Mouse (Mus musculus) urinary bladder, adult 2 months (tissue): ENCODE measurements around the gene Ppp4r3a. TPM values are rescaled to one million over a fixed set of nuclear protein-coding genes. Genes with fewer than 3 reads are reported as not detected.

ENCODE experiments used
- DNase-seq: peaks from one replicate; pipeline ENCODE4 v3.0.0; 2022; ENCODE audit warnings: low spot score
- polyA plus RNA-seq: library from polyadenylated mRNA; depleted of rRNA; stranded (reverse); fragments of >200 nt; gene quantifications from 2 replicates; pipeline ENCODE4 v1.2.3, GENCODE M21; 2012

Gene Ppp4r3a
- polyA plus RNA-seq, 1 experiment = 31.2 TPM

DNA sequence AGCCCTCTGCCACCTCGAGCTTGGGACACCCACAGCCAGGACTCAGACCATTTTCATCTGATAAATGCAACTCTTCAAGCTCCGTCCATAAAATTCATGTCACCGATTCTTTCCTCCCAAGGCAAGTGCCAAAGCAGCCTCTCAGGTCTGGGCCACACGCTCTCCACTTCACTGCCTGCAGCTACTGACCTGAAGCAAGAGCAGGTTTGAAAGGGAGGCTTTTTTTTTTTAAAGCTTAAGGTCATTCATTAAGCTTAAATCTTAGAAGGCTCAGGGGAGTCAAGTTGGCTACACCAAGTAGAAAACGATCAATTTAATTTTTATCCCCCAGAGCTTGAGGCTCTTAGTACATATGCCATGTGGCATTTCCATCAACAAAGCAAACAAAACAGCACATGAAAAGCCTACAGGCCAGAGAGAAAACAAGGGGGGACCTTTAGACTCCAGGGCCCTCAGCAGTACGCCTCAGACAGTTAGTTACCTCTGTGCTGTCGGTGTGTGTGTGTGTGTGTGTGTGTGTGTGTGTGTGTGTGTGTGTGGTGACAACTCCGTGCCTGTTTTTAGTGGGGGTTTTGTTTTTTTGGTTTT lies 70.3 kb downstream of the Ppp4r3a start:
- no peak for DNase-seq

DNA sequence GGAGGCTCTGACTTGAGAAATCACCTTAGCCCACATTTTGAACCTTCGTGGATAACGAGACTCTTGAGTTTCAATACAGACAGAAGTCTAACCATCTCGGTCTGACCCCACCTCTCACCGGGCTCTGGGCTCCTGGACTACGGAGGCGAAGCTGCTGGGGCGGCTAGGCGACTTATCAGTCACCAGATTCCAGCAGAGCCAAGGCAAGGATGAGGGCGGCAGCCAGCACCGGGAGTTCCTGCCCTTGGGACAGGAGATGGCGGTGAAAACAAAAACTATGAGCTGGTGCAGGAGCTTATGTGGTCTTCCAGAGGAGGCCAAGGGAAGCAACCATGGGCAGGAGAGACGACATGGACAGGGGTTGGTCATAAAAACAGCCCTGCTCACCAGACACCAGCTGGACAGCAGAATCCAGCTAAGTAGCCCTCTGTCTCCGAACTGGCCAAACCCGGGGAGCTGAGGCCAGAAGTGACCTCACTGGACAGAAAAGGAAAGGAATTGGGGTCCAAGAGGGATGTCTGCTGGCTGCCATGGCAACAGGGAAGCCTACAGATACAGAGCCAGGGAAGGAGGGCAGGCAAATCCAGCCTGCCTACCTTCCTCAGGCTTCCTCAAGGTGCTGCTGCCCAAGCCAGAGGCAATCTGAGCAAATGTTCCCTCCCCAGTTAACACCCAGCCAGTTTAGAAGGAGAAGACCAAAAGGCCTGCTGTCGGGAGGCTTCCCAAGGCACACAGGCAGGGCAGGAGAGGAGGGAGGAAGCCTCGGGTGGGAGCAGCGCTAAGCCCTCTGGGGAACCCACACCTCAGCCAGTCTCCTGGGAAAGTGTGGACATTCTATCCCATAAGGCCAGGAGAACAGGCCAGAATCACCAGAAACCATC lies 71.1 kb downstream of the Ppp4r3a start:
- DNase-seq = no peak

DNA sequence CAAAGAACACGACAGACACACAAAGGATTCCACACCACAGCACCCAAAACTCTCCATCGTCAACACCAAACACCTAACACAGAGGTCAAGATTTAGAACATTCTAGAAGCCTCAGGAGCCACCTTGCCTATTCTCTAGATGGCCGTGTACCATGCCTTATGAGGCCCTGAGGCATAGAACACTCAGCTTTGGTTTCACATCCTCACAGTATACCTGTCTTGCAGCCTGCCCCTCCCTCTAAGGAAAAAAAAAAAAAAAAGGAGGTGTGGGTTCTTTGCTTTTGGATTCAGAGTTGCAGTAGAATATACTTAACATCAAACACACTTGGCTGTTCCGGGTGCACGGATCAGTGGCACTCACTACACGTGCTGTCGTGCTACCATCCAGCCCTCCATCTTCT lies 72.5 kb downstream of the Ppp4r3a start:
- no peak for DNase-seq

DNA sequence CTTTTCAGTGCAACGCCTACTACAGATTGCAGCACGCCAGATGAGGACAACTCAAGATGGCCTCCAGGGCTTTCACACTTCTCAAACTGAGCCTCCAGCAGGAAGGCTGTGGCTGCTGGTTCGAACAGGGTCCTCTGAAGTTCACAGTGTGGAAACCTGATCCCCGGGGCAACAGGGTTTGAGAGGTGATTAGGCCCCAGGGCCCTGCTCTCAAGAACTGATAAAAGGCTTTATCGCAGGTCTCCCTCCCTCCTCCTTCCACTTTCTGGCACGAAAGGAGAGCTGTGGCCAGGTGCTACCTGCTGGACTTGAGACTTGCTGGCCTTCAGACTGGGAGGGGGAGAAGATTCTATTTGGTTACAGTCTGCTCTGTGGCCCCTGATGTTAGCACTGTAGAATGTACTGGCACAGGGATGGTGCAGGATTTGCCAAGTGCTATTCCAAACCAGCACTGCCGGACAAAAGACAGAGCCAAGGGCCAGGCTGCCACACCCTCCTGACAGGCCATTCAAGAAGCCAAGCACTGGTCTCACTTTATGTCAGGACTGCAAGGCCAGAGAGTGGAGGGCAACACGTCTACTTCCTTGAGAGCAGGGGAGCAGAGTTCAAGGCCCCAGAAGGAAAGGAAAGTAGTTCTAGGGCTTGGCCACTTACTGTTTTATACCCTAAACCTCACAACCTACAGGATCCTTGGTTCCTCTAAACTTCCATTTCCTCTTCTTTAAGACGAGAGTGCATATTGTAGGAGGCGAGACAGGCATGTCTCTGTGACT lies 73.2 kb downstream of the Ppp4r3a start:
- no peak for DNase-seq

DNA sequence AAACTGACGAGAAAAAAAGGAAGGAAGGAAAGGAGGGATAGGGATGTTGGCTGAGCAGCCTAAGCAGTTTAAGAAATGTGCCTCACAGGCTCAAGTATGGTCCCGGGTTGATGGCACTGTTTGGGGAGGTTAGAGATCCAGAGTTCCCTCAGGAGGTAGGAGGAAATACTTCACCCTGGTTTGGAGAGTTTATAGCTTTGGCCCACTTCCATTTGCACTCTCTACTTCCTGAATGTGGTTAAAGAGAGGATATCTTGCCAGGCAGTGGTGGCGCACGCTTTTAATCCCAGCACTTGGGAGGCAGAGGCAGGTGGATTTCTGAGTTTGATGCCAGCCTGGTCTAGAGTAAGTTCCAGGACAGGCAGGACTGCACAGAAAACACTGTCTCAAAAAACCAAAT lies 74.3 kb downstream of the Ppp4r3a start:
- DNase-seq = no peak

DNA sequence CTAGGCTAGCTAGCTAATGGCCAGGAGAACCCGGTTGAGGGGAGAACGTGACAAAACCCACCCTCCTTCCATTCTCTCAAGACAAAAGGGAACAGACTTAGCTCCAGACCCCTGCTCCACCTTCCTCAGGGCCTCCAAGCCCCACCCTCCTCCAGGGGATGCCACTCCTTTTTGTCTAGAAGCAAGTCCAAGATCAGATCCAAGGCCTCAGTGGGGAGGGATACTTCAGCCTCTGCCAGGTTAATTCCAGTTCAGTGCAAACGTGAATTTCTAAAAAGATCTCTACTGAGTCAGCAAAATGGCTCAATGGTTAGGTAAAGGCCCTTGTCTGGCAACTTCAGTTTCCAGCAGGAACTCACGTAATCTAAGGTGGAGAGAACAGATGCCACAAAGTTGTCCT lies 74.9 kb downstream of the Ppp4r3a start:
- no peak for DNase-seq

DNA sequence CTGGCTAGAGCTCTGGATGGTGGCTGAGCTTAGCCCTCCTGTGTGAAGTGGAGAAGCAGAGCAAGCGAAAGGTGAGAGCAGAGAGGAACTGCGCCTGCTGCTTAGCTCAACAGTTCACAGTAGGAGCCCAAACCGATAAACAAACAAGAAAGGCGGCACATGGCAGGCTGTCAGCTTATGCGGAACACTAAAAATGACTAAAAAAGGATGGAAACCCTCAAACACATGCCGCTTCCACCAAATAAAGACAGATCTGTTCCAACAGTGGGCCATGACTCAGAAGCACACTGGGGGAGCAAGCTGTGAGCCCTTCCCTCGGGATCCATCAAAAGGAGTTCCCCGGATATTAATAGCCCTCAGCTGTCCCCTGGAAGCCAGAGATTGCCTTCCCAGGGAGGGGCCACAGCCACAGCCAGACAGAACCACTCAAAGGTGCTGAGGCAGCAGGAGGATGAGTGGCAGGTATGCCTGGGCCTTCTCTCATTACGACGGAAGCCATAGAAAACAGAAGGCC lies 75.5 kb downstream of the Ppp4r3a start:
- no peak for DNase-seq

DNA sequence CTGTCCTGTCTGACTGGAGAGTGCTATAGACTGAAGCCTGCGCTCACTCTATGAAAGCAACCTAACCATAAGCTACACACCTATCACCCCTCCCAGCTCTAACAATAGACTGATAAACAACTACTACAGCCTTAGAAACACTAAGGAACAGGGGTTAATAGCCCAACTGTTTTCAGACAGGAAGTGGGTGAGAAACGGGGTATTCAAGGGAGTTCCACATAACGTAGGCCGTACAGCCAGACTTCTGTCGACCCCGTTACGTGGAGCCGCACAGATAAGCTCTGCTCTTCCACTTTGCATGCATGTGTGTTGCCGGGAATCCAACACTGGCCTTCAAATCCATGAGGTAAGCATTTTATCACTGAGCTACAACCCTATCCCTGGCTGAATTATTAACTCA lies 76.1 kb downstream of the Ppp4r3a start:
- DNase-seq = no peak

DNA sequence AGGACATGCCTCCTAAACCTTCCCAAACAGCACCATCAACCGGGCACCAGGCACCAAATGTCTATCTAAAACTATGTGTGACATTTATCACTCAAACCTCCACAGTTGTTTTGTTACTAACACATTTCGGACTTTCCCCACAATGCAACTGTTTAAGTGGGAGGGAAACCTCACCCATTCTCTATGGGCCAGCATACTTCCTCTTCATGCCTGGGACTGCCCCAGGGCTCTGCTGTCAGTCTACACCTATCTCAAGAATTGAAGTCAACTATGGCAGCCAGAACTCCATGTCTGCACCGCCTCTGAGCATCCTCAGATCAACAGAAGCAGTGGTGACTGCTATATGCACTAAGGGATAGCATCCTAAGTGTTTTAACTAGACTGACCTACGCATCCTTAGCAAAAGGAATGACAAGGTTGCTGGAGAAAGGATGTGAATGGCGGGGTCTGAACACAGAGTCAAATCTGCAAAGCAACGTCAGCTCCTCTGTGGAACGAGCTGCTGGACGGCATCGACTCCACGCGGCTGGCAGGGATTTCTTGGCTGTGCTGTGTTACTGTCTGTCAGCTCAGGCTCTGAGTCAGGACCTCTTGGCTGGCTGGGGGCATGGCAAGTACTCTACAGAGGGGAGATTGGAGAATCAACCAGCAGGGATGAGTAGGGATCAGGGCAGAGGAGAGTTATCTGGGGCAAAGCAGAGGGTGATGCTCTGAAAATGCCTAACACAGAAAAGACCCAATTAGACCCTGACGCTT lies 77.7 kb downstream of the Ppp4r3a start:
- no peak for DNase-seq

DNA sequence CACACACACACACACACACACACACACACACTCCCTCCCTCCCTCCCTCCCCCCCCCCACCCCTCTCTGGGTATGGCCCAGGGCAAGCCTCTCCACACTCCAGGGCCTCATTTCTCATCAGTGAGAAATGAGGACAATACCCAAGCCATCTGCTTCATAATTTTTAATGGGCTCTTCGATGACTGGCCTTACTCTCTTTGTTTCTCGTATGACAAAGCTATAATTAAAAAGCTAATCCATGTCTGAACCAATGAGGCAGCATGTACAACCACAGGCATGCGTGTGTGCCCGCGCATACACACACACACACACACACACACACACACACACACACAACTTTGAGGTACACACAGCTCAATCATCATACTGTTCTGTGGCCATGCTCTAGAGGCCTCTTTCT lies 78.5 kb downstream of the Ppp4r3a start:
- DNase-seq = no peak

DNA sequence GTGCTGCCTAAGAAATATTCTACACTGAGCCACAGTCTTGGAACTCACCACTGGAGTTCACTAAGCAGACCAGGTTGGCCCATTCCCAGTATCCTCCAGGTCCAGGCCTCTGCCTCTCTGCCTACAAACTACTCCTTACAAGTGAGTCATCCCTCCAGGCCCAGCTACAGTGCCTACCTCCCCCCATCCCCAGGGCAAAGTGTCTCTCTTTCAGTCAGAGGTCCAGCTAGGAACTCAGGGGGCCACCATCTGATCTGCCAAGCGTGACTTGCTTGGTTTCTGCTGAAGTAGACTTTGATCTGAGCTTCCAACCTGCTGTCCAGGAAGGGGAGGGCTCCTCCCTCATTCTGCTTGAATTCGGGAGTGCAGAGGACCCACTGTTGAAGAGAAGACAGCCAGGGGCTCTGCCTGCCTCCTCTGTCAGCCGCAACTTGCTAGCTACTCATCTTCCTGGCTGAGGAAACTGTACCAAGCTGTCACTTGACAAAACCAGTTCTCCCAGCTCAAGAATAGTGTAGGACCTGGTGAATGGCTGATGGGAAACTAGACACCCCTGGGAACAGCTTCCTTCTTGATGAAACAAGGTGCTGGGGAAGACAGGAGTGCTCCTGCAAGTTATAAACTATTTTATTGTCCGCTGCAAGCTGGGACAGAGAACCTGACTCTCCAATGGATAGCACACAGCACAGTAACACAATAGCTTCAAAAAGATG lies 80.5 kb downstream of the Ppp4r3a start:
- DNase-seq = no peak

DNA sequence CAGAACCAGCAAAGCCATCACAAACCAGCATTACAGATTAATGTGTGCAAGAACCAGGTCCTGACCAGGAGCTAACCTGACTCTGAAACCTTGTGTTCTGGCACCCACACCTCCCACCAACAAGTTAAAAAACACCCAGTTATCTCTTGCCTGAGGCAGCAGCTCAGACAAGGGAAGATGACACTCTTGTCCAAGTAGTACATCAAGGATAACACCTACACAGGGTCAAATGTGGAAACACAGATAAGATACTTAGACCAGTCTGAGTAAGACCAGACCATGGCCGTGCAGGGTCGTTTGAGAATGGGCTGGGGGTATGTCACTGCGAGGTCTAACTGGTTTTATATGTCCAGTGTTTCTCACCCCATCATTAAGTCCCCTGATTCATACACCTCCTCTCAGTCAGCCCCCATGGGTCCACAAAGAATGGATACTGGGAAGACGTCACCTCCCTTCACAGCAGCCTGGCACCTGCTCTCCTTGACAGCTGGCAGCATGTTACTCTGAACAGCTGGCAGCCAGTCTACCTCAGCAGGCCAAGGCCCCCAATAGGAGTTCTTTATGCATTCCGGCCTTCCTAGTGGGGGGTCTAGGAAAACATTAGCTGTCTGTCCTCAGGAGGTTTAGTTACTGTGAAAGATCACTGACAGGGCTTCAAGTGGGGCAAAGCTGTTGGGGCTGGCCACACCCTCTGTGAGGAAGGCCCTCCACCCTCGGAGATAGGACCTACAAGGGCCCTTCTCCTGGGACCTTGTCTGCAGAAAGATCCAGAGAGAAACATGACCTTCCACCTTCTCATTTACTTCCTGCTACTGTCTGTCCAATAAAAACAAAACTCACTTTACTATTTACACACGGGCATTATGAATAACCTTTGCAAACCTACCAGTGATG lies 84.2 kb downstream of the Ppp4r3a start:
- DNase-seq = no peak

DNA sequence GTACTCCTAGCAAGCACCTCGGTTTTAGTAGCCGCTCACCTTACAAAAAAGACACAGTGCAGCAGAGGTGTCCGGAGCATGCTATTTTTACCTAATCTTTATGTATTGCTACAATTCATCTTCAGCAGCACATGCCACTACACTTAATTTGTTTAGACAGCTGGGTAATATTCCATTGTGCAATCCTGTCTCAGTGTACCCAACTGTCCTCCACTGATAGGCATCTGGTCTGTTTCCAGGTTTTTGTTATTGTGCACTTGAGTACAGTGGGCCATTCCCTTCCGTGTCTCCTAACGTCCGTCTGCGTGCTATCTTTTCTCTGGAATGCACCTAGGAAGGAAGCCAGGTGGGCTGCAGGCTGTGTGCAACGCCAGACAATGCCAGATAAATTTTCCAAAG lies 84.9 kb downstream of the Ppp4r3a start:
- no peak for DNase-seq

DNA sequence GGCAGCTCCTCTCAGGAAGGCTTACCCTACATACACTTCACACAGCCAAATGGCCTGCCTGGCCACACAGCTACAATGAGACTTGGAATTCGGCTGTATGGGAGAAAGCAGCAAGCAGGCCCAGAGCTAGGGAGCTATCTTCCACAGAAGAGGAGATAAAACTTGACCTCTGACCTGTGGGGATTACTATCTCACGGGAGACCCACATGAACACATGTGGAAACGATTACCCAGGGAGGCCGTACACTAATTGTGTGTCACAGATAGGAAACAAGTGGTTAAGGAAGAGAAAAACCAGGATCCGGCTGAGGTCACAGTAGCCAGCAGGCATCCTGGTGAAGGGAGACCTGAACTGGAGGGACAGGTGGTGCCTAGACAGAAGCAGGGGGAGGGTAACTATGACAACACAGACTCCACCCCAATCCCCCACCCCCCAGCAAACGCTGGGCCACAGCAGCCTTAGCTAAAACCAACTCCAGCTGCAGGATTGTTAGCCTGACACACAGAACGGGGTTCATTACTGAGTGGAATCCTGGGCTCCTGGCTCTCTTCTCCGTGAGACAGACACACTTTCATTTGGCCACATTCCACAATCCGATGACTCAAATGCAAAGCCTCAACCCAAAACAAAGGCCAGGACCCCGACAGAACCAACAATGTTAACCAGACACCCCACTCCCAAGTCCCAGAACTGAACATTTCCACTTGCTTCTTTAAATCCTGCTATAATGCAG lies 85.5 kb downstream of the Ppp4r3a start:
- no peak for DNase-seq

DNA sequence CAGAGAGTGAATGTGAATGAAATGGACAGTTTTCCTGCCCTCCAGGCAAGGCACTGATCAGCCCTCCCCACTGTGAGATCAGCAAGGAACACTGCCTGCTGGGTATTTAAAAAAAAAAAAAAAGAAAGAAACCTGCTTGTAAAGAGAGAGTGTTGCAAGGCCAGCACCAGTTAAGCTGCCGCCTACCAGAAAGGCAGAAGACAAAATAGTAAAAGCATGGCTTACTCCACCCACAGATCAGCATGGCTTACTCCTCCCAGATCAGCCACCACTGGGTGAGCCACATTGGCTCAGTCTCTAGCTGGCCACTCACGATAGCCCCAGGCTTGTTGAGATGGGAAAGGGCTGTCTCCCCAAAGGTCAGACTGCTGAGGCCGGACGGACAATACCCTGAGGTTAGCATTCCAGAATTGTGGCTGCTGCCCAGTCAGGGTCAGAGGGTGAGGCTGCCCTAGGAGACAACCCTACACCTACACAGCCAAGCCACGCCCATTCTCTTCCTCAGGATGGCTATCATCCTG lies 87.1 kb downstream of the Ppp4r3a start:
- no peak for DNase-seq

DNA sequence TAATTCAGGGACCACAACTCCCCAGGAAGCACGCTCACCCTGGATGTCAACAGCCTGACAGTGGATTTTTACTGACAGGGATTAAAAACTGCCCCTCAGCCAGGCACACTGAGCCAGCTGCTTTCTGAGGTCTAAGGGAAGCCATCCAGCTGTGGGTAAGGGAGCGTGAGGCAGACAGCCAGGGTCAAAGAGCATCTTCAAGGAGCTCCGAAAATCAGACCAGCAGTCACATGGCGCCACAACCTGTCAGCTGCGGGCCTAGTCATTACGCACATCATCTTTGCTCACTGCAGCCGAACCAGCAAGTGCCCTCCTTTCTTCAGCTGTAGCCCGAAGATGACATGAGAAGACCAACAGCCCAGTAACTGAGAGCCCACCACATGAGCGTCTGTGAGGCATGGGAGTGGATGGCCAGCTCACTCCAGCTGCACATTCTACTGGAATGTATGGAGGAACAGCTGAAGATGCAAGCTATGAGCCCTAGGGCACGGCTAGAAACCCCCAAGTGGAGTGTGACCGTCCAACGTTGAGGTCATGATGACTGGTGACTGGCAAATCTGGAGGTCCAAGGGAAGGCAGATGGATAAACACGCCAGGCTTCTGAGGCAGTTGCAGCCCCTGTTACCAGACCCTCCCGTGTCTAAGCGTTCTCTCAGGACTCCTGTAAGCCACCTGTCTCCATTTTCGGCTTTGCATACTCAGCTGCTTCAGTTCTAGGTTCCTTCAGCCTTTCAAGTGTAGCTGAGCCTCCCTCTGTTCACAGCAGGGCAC lies 87.7 kb downstream of the Ppp4r3a start:
- DNase-seq = no peak

DNA sequence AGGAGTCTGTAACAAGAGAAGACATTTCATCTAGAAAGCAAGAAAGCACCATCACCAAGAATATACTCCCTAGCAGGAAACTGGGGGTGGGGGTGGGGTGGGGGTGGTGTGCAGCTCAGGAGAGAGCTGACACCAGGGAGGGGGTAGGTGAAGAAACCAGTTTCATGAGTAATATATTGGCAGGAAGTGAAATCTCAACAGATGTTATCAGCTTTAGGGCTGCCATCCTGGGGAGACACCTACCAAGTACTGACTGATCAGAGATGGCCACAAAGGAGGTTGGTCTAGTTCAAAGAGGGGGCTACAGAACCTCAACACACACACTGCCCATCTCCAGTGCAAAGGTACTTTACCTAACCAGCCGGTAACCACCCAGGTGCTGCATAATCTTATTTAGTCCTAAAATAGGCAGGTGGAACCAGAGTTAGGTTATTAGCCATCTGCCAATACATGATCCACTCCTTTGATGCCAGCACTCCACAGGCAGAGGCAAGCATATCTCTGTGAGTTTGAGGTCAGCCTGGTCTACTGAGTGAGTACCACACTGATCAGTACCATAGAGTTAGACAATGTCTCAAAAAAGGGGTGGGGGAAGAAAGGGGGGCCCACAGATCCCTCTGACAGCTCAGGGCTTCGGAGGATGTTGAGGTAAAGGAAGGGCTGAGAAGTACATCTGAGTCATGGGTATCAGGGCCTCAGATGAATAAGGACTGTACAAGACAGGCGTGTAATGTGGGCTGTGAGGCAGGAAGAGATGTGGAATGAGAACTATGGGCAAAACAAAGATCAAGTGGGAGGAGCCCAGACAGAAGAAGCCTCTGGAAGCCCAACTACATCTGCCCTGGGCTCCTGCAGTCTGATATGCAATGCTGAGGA lies 89.1 kb downstream of the Ppp4r3a start:
- DNase-seq = no peak
